Mouse (Mus musculus): ENCODE data around the gene Olfr446. TPM values are rescaled to one million over a fixed set of nuclear protein-coding genes. Genes with fewer than 3 reads are reported as not detected.

Olfr446 gene
- polyA plus RNA-seq (2015; fragmentation: Nextera tagmentation; extraction: Ambion mirVana) = not detected in 2 replicates

- 76% methylated on average over 2 of the region's 2 CpGs for WGBS
- Histone ChIP-seq H3K4me2 (no peak within 1 kb of the TSS), H3K27me3 (replicated peaks) (no peaks in the 10 kb centered on the region), H3K36me3 (no peaks in the 10 kb centered on the region), H3K4me1 (no peaks in the 10 kb centered on the region), H3K9me3 (replicated peaks) (no peaks in the 10 kb centered on the region), H3K4me3 (replicated peaks) (no peak within 1 kb of the TSS), H3K27ac (replicated peaks) (no peak within 1 kb of the TSS), H3K9ac (replicated peaks) (no peak within 1 kb of the TSS)
- no peak for ATAC-seq (ENCODE audit: low FRiP score)
Measured at GRCm38 (mm10) chr6:42921077-42921476, at the start of gene Olfr446. Gene Olfr446, plus strand, starts transcription at chr6:42921377.

DNA sequence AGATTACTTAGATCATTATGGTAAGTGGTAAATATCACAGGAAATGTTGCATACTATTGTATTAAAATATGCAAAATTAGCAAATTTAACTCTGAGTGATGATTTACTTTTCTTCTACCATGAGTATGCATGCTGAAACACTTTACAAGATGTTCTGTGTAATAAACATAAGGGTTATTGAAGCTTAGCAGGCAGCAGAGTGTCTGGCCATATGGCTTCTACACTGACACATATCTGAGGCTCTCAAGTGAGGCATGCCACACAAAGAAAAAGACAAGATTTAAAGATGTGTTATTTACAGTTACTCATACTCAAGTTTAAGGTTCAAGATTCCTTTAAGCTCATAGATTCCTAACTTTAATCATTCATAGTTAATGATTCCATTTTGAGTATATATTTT lies 44.9 kb upstream of the Olfr446 start:
- Histone ChIP-seq H3K4me2 (no peak overlapping the region), H3K9me3 (replicated peaks) (no peaks in the 10 kb centered on the region), H3K27ac (replicated peaks) (no peak overlapping the region), H3K36me3 (no peaks in the 10 kb centered on the region), H3K4me3 (replicated peaks) (no peak overlapping the region), H3K27me3 (replicated peaks) (no peaks in the 10 kb centered on the region), H3K4me1 (no peaks in the 10 kb centered on the region), H3K9ac (replicated peaks) (no peak overlapping the region)
- no peak for ATAC-seq (ENCODE audit: low FRiP score)

GRCm38 (mm10) chr6:42890141-42890540 lies 31.0 kb upstream of the Olfr446 start, which contains the start of gene Olfr448:
Gene Olfr448, plus strand, starts transcription at chr6:42890441.
- no peak within 1 kb of the TSS for H3K27ac ChIP-seq (replicated peaks)
- no peak within 1 kb of the TSS for H3K4me3 ChIP-seq (replicated peaks)
- no peak within 1 kb of the TSS for H3K4me2 ChIP-seq
- H3K4me1 ChIP-seq = no peaks in the 10 kb centered on the region
- no peak for ATAC-seq (ENCODE audit: low FRiP score)
- no peaks in the 10 kb centered on the region for H3K27me3 ChIP-seq (replicated peaks)
- no peaks in the 10 kb centered on the region for H3K36me3 ChIP-seq
- no peaks in the 10 kb centered on the region for H3K9me3 ChIP-seq (replicated peaks)
- 97% methylated on average over 1 of the region's 1 CpGs for WGBS
- H3K9ac ChIP-seq (replicated peaks) = no peak within 1 kb of the TSS

DNA sequence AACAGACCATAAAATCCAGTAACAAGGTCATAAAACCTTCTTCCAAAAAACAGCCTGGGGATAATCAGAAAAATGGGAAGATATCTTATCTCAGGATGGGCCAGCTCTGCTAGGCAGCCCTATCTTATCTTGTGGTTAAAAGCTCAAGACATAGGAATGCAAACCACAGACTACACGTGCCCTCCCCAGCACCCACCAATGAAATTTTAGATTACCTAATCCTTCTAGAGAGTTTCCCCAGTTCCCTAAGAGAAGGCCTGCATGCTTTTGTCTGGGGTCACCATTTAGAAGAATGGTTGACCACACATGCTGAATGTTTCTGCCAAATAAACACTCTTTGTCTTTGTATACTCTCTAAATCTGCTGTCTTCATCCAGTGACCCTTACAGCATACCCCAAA lies 20.8 kb upstream of the Olfr446 start:
- Histone ChIP-seq H3K9me3 (replicated peaks) (no peaks in the 10 kb centered on the region), H3K36me3 (no peaks in the 10 kb centered on the region), H3K4me2 (no peak overlapping the region), H3K27ac (replicated peaks) (no peak overlapping the region), H3K4me1 (no peaks in the 10 kb centered on the region), H3K9ac (replicated peaks) (no peak overlapping the region), H3K27me3 (replicated peaks) (no peaks in the 10 kb centered on the region), H3K4me3 (replicated peaks) (no peak overlapping the region)
- ATAC-seq (ENCODE audit: low FRiP score) = no peak
- WGBS = 31% methylated on average over 1 of the region's 1 CpGs

DNA sequence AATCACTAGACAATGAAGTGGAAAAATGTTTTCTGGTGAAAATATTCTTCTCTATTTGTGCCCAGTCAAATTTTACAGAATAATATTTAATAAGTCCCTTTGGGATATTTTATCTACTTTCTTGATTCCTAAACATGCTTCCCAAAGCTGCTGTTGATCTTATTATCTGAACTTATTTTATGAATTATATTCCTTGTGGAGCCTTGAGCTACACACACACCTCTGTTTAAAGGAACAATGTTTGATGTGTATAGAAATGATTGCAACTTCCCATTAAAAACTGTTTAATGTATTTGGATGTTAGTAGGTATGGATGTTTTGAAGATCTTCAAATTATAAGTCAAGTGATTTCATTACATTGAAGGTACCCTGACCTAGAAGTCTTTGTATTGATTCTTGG lies 12.6 kb upstream of the Olfr446 start, which contains the start of gene Olfr447:
TSS of gene Olfr447 (plus strand) at position 301 of the 400 bp plus-strand sequence.
- Histone ChIP-seq H3K9me3 (replicated peaks) (no peaks in the 10 kb centered on the region), H3K9ac (replicated peaks) (no peak within 1 kb of the TSS), H3K27me3 (replicated peaks) (no peaks in the 10 kb centered on the region)

DNA sequence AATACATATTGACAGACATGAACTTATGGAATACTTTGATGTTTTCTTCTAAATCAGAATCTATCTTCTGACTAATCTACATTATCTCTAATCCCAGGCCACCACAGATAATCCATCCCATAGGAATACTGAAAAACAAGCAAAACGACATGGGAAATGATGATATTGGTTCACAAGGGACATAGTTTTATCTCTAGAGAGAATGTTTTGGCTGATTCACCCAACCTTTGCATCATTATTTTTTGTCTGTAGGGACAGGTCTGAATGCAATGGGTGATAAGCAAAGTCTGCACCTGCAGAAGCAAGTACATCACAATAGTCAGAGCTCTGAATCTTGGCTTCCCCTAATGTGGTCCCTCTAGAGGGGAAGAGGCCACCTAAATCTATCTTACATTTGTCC lies 27.6 kb downstream of the Olfr446 start, which contains the start of gene Olfr444:
TSS of gene Olfr444 (plus strand) at position 301 of the 400 bp plus-strand sequence.
- no peak within 1 kb of the TSS for H3K9ac ChIP-seq (replicated peaks)
- no peak for ATAC-seq (ENCODE audit: low FRiP score)
- no peaks in the 10 kb centered on the region for H3K4me1 ChIP-seq
- no peaks in the 10 kb centered on the region for H3K9me3 ChIP-seq (replicated peaks)
- no peak within 1 kb of the TSS for H3K27ac ChIP-seq (replicated peaks)
- H3K27me3 ChIP-seq (replicated peaks) = no peaks in the 10 kb centered on the region
- H3K36me3 ChIP-seq = no peaks in the 10 kb centered on the region
- H3K4me2 ChIP-seq = no peak within 1 kb of the TSS
- H3K4me3 ChIP-seq (replicated peaks) = no peak within 1 kb of the TSS
- WGBS = 88% methylated on average over 1 of the region's 1 CpGs

More for the DNA sequence above, 12.6 kb upstream of the Olfr446 start, which contains the start of gene Olfr447:
- Histone ChIP-seq H3K4me2 (no peak within 1 kb of the TSS), H3K4me1 (no peaks in the 10 kb centered on the region), H3K27ac (replicated peaks) (no peak within 1 kb of the TSS), H3K36me3 (no peaks in the 10 kb centered on the region), H3K4me3 (replicated peaks) (no peak within 1 kb of the TSS)
- no peak for ATAC-seq (ENCODE audit: low FRiP score)

DNA sequence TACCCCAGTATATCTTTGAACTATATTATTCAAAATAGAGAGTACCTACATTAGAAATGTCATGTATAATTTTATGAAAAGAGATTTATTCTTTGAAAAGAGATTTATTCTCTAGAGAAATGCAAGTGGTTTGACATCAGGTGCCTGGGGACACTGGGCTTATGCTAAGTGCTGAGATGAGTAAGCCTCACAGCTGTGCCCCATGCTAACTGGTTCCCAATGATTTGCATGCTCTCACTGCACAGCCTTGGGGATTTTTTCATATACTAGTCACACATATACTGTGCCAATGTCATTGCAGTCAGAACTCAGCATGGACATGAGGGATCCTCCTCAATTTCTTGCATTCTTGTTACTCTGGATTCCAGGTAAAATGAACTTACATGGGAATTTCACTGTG lies 59.2 kb downstream of the Olfr446 start:
- Histone ChIP-seq H3K9ac (replicated peaks) (no peak overlapping the region), H3K4me3 (replicated peaks) (no peak overlapping the region), H3K27ac (replicated peaks) (no peak overlapping the region), H3K4me2 (no peak overlapping the region), H3K9me3 (replicated peaks) (no peaks in the 10 kb centered on the region), H3K4me1 (no peaks in the 10 kb centered on the region), H3K36me3 (no peaks in the 10 kb centered on the region), H3K27me3 (replicated peaks) (no peaks in the 10 kb centered on the region)
- no peak for ATAC-seq (ENCODE audit: low FRiP score)

Other genes starting within 250 kb of the Olfr446 start
- gene Tcaf1, start 211.3 kb upstream of the Olfr446 start, polyA plus RNA-seq (2015; fragmentation: Nextera tagmentation; extraction: Ambion mirVana) = 188 and 215 TPM in 2 replicates
- not detected in 2 replicates for gene Olfr453, start 182.0 kb upstream of the Olfr446 start, polyA plus RNA-seq (2015; fragmentation: Nextera tagmentation; extraction: Ambion mirVana)
- gene Olfr38, start 165.0 kb upstream of the Olfr446 start, polyA plus RNA-seq (2015; fragmentation: Nextera tagmentation; extraction: Ambion mirVana) = not detected in 2 replicates
- gene Olfr452, start 136.3 kb upstream of the Olfr446 start, polyA plus RNA-seq (2015; fragmentation: Nextera tagmentation; extraction: Ambion mirVana) = not detected in 2 replicates
- gene Olfr450, start 109.4 kb upstream of the Olfr446 start, polyA plus RNA-seq (2015; fragmentation: Nextera tagmentation; extraction: Ambion mirVana) = not detected in 2 replicates
- not detected in 2 replicates for gene Olfr449, start 87.0 kb upstream of the Olfr446 start, polyA plus RNA-seq (2015; fragmentation: Nextera tagmentation; extraction: Ambion mirVana)
- not detected in 2 replicates for gene Olfr448, start 30.9 kb upstream of the Olfr446 start, polyA plus RNA-seq (2015; fragmentation: Nextera tagmentation; extraction: Ambion mirVana)
- gene Olfr447, start 12.5 kb upstream of the Olfr446 start, polyA plus RNA-seq (2015; fragmentation: Nextera tagmentation; extraction: Ambion mirVana) = not detected in 2 replicates
- not detected in 2 replicates for gene Olfr444, start 27.7 kb downstream of the Olfr446 start, polyA plus RNA-seq (2015; fragmentation: Nextera tagmentation; extraction: Ambion mirVana)
- gene Olfr441, start 185.0 kb downstream of the Olfr446 start, polyA plus RNA-seq (2015; fragmentation: Nextera tagmentation; extraction: Ambion mirVana) = not detected in 2 replicates
- not detected in 2 replicates for gene Olfr237-ps1, start 225.2 kb downstream of the Olfr446 start, polyA plus RNA-seq (2015; fragmentation: Nextera tagmentation; extraction: Ambion mirVana)
- not detected in 2 replicates for gene Olfr437, start 241.9 kb downstream of the Olfr446 start, polyA plus RNA-seq (2015; fragmentation: Nextera tagmentation; extraction: Ambion mirVana)